Mouse (Mus musculus): ENCODE data around the gene Zmym4. TPM values are rescaled to one million over a fixed set of nuclear protein-coding genes. Genes with fewer than 3 reads are reported as not detected.

Zmym4 gene
- polyA plus RNA-seq, 1 experiment from 2014 or later = 14.8 TPM

DNA sequence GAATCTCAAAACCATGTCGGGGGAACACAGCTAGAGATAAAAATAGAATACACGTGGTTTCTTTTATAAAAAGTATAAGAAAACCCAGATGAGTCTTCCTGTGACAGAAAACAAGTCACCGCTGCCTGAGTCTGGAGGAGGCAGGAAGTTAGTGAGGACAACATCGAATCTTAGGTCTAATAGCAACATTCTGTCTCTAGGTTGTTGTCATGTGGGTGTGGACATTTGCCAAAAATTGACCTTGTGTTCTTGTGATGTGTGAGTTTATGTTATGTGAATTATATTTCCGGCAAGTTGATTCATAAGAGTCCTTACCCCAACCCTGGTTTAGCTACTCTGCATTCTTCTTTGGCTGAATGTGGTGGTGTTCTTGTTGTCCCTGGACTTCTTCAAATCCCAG lies 154.7 kb downstream of the Zmym4 start:
- peaks cover 11% of the 10 kb centered on the region for H3K36me3 ChIP-seq (ENCODE audit: insufficient read depth, low read length)
- no peak overlapping the region for H3K4me2 ChIP-seq (ENCODE audit: low read length)
- TF ChIP-seq CTCF (IDR thresholded peaks at IDR 0.05; ENCODE audit: low read depth) = no peak
- peak; percentile 11 for DNase-seq (ENCODE audit: low spot score)
- no peaks in the 10 kb centered on the region for H3K4me1 ChIP-seq (replicated peaks; ENCODE audit: insufficient read depth, low read length)
- no peaks in the 10 kb centered on the region for H3K9me3 ChIP-seq (replicated peaks; ENCODE audit: low read length)
- 81% methylated on average over 5 of the region's 5 CpGs for WGBS
- H3K27ac ChIP-seq = no peak overlapping the region
- H3K4me3 ChIP-seq (replicated peaks; ENCODE audit: low read depth, low read length) = no peak overlapping the region
- H3K9ac ChIP-seq (ENCODE audit: low read depth, low read length) = no peak overlapping the region
- H3K27me3 ChIP-seq (ENCODE audit: insufficient read depth, low read length) = no peaks in the 10 kb centered on the region
- no peak for ATAC-seq (replicated peaks; ENCODE audit: low FRiP score, low read depth)

Other genes with a start within 250 kb of the Zmym4 start
- gene Tfap2e, start 231.9 kb downstream of the Zmym4 start, polyA plus RNA-seq (2015; fragmentation: Nextera tagmentation; extraction: Ambion mirVana) = not detected in 2 replicates
- gene Ncdn, start 214.7 kb downstream of the Zmym4 start, polyA plus RNA-seq (2015; fragmentation: Nextera tagmentation; extraction: Ambion mirVana) = 22.0 and 22.2 TPM in 2 replicates
- gene AU040320, start 214.6 kb downstream of the Zmym4 start, polyA plus RNA-seq (2015; fragmentation: Nextera tagmentation; extraction: Ambion mirVana) = 22.4 and 22.6 TPM in 2 replicates
- 89.6 and 98.1 TPM in 2 replicates for gene Sfpq, start 53.2 kb upstream of the Zmym4 start, polyA plus RNA-seq (2015; fragmentation: Nextera tagmentation; extraction: Ambion mirVana)
- gene Zmym1, start 93.0 kb upstream of the Zmym4 start, polyA plus RNA-seq (2015; fragmentation: Nextera tagmentation; extraction: Ambion mirVana) = 11.8 and 12.6 TPM in 2 replicates
- 12.0 and 12.8 TPM in 2 replicates for gene Zmym6, start 109.2 kb upstream of the Zmym4 start, polyA plus RNA-seq (2015; fragmentation: Nextera tagmentation; extraction: Ambion mirVana)
- gene Tmem35b, start 155.6 kb upstream of the Zmym4 start, polyA plus RNA-seq (2015; fragmentation: Nextera tagmentation; extraction: Ambion mirVana) = 33.2 and 33.7 TPM in 2 replicates
- 0.24 and 0.37 TPM in 2 replicates for gene Dlgap3, start 201.1 kb upstream of the Zmym4 start, polyA plus RNA-seq (2015; fragmentation: Nextera tagmentation; extraction: Ambion mirVana)